In genomic region chr7:28318714-28319113, GRCm38 (mm10) we compare ENCODE assay signal across 30 mouse cellular contexts. TPM values are rescaled to one million over a fixed set of nuclear protein-coding genes. Genes with fewer than 3 reads are reported as not detected.
DNase-seq lines count a peak whose midpoint lies in the region; TF ChIP-seq lines count a peak whose summit lies in the region.
"Had no signal": no experiment of that assay in that cellular context is flagged by ENCODE, and none has a peak within 500 bp of the region (broad histone marks: within the 10 kb centered on the region; RNA-seq: fewer than 3 reads in every experiment).

No protein-coding gene starts in this region.

- no peak overlapping the region for H3K4me2 ChIP-seq in CH12.LX (ENCODE audit: insufficient read depth, low read depth, poor library complexity, severe bottlenecking)
- H3K4me2 ChIP-seq: forebrain, embryonic 13.5 days; heart, embryonic 13.5 days; hindbrain, embryonic 12.5 days; hindbrain, embryonic 15.5 days; intestine, embryonic 15.5 days had no signal

- no peaks in the 10 kb centered on the region for H3K79me2 ChIP-seq in CH12.LX (replicated peaks; ENCODE audit: control insufficient read depth, extremely low read depth, insufficient read depth, poor library complexity, severe bottlenecking)

- TF ChIP-seq EP300 in CH12.LX (IDR thresholded peaks at IDR 0.05; ENCODE audit: low read length) = no peak

- no peaks in the 10 kb centered on the region for H3K27me3 ChIP-seq in CH12.LX (replicated peaks)
- H3K27me3 ChIP-seq: forebrain, embryonic 13.5 days; heart, embryonic 13.5 days; hindbrain, embryonic 12.5 days; hindbrain, embryonic 15.5 days; intestine, embryonic 15.5 days had no signal

- TF ChIP-seq CTCF in CH12.LX (conservative IDR thresholded peaks at IDR 0.05 in 1 of 2, IDR thresholded peaks at IDR 0.05 in 1 of 2; ENCODE audit: low read depth in 2 of 2, low read length in 2 of 2) = no peak
- TF ChIP-seq CTCF in lung, adult 2 months (IDR thresholded peaks at IDR 0.05; ENCODE audit: insufficient read depth, low read length) = no peak

- WGBS in lung, adult 2 months = 91% methylated on average over 17 of the region's 17 CpGs

- peak; percentile 84 for DNase-seq in adrenal gland, adult 2 months
- DNase-seq in adrenal gland, adult 18-20 months (ENCODE audit: low spot score in 2 of 2) = no peak
- no peak for DNase-seq in CH12.LX (ENCODE audit: extremely low read depth)
- DNase-seq in adrenal gland, postnatal 10 days = peak; percentile 57
- DNase-seq in adrenal gland, postnatal 36 days = peak; percentile 65 to 70
- no peak for DNase-seq in frontal cortex, postnatal 10 days (ENCODE audit: low spot score in 2 of 2)
- no peak for DNase-seq in lung, adult 2 months
- DNase-seq: B cell, adult 2 months; cerebellum, adult 11 months; cerebellum, adult 2 months; cerebellum, adult 9-11 months; cerebellum, postnatal 25 days; gastrocnemius, adult 2 months; gastrocnemius, postnatal 25 days; heart, adult 2 months; kidney, adult 11 months; kidney, adult 8-10 months had no signal

- H3K27ac ChIP-seq in CH12.LX (ENCODE audit: insufficient read depth, low read depth) = peak overlapping the region; percentile 9; the same call in 1 of the 2 replicates
- H3K27ac ChIP-seq: forebrain, embryonic 10.5 days; forebrain, embryonic 13.5 days; gastrocnemius, adult 2 months; heart, adult 2 months; heart, embryonic 10.5 days; heart, embryonic 13.5 days; hindbrain, embryonic 12.5 days; hindbrain, embryonic 15.5 days; intestine, embryonic 15.5 days had no signal

- peaks cover 91 to 97% of the 10 kb centered on the region in 2 experiments for H3K36me3 ChIP-seq in CH12.LX (replicated peaks in 1 of 2; ENCODE audit: control insufficient read depth in 1 of 2, insufficient read depth in 1 of 2, low read length in 1 of 2)

- H3K9me3 ChIP-seq in CH12.LX (replicated peaks; ENCODE audit: low read length) = no peaks in the 10 kb centered on the region
- H3K9me3 ChIP-seq: forebrain, embryonic 10.5 days; forebrain, embryonic 13.5 days; heart, embryonic 10.5 days; heart, embryonic 13.5 days; hindbrain, embryonic 12.5 days; hindbrain, embryonic 15.5 days; intestine, embryonic 15.5 days had no signal

- no peak overlapping the region for H3K4me3 ChIP-seq in CH12.LX (replicated peaks in 1 of 3; ENCODE audit: low read depth in 2 of 3, low read length in 2 of 3, poor library complexity in 1 of 3)
- no peak overlapping the region for H3K4me3 ChIP-seq in lung, adult 2 months (replicated peaks; ENCODE audit: extremely low read depth, low read depth, low read length)
- H3K4me3 ChIP-seq: forebrain, embryonic 10.5 days; forebrain, embryonic 13.5 days; gastrocnemius, adult 2 months; heart, adult 2 months; heart, embryonic 10.5 days; heart, embryonic 13.5 days; hindbrain, embryonic 12.5 days; hindbrain, embryonic 15.5 days; intestine, embryonic 15.5 days had no signal

- dilution Hi-C loops in CH12.LX (cut with MboI; ENCODE audit: extremely low pct_ligation_motif_present, extremely low pct_unique_long_range_greater_than_20kb, low sequenced_read_pairs) = no loop called here

- in situ Hi-C loops in CH12.LX (cut with MboI; ENCODE audit: low pct_ligation_motif_present, low pct_unique_long_range_greater_than_20kb, low sequenced_read_pairs) = no loop called here

- TF ChIP-seq POLR2A in CH12.LX (IDR thresholded peaks at IDR 0.05; ENCODE audit: low read depth, low read length) = no peak
- no peak for TF ChIP-seq POLR2A in lung, adult 2 months (IDR thresholded peaks at IDR 0.05; ENCODE audit: borderline replicate concordance, extremely low read depth, low read depth, low read length)

- no peaks in the 10 kb centered on the region for H3K4me1 ChIP-seq in CH12.LX (ENCODE audit: control insufficient read depth in 1 of 2, insufficient read depth in 2 of 2)
- no peaks in the 10 kb centered on the region for H3K4me1 ChIP-seq in lung, adult 2 months (ENCODE audit: control insufficient read depth, insufficient read depth, low read length)
- H3K4me1 ChIP-seq: forebrain, embryonic 10.5 days; forebrain, embryonic 13.5 days; heart, embryonic 10.5 days; heart, embryonic 13.5 days; hindbrain, embryonic 12.5 days; hindbrain, embryonic 15.5 days; intestine, embryonic 15.5 days had no signal

- TF ChIP-seq RAD21 in CH12.LX (IDR thresholded peaks at IDR 0.05; ENCODE audit: low read depth, low read length) = no peak

- H3K9ac ChIP-seq in CH12.LX (ENCODE audit: insufficient read depth, low read depth) = no peak overlapping the region
- H3K9ac ChIP-seq: forebrain, embryonic 13.5 days; heart, embryonic 13.5 days; hindbrain, embryonic 12.5 days; hindbrain, embryonic 15.5 days; intestine, embryonic 15.5 days had no signal

TF ChIP-seq in CH12.LX, 34 proteins besides CTCF, POLR2A, EP300 and RAD21:
- TF ChIP-seq TBP (conservative IDR thresholded peaks at IDR 0.05; ENCODE audit: low read depth, low read length) (no peak), NELFE (IDR thresholded peaks at IDR 0.05; ENCODE audit: low read depth, low read length) (no peak)
TF ChIP-seq in CH12.LX: peak in this region for 0.

RNA-seq across cellular contexts. Expression of gene Timm50, which starts 6.8 kb away (rescaled TPM):
- 10 to 100 TPM; 66.6 to 99.9 TPM for total RNA-seq in adrenal gland, adult 2 months (2021)
- polyA plus RNA-seq in adrenal gland, adult 2 months (2012; rRNA removed) = 90.5 and 101 TPM in 2 replicates
- 10 to 100 TPM; 72.4 to 98.0 TPM for total RNA-seq in adrenal gland, adult 18-20 months (2021)
- total RNA-seq in CH12.LX (2012; rRNA removed) = 126 and 134 TPM in 2 replicates
- 79.4 and 86.3 TPM in 2 replicates for total RNA-seq in CH12.LX (2014; rRNA removed)
- polyA plus RNA-seq in CH12.LX (2012; ENCODE audit: insufficient read length, low read depth) = 108 and 145 TPM in 2 replicates
- total RNA-seq in adrenal gland, postnatal 10 days (2021) = 100 to 1,000 TPM; 108 to 114 TPM
- 100 to 1,000 TPM in 1 of 2 experiments, 10 to 100 TPM in 1; 84.0 to 102 TPM for total RNA-seq in adrenal gland, postnatal 36 days (2021)
- 38.8 and 44.4 TPM in 2 replicates for polyA plus RNA-seq in lung, adult 2 months (2012; rRNA removed)

RNA-seq across cellular contexts. Expression of gene Dll3, which starts 16.7 kb away (rescaled TPM):
- under 1 TPM in 1 of 2 experiments, not detected in 1; 0.10 TPM for total RNA-seq in adrenal gland, adult 2 months (2021)
- polyA plus RNA-seq in adrenal gland, adult 2 months (2012; rRNA removed) = 0.16 and 0.29 TPM in 2 replicates
- total RNA-seq in adrenal gland, adult 18-20 months (2021) = under 1 TPM in 1 of 2 experiments, not detected in 1; 0.35 TPM
- total RNA-seq in CH12.LX (2012; rRNA removed) = 0.21 TPM in 1 of 2 replicates, not detected in the other
- total RNA-seq in CH12.LX (2014; rRNA removed) = 0.11 TPM in 1 of 2 replicates, not detected in the other
- polyA plus RNA-seq in CH12.LX (2012; ENCODE audit: insufficient read length, low read depth) = 0.29 and 0.44 TPM in 2 replicates
- total RNA-seq in adrenal gland, postnatal 10 days (2021) = under 1 TPM; 0.33 to 0.36 TPM
- under 1 TPM in 1 of 2 experiments, not detected in 1; 0.89 TPM for total RNA-seq in adrenal gland, postnatal 36 days (2021)
- 0.12 and 0.20 TPM in 2 replicates for polyA plus RNA-seq in lung, adult 2 months (2012; rRNA removed)
- total RNA-seq: common myeloid progenitor, adult 5-6 weeks; gastrocnemius, adult 2 months; gastrocnemius, postnatal 25 days; heart, adult 2 months; heart, postnatal 25 days; hematopoietic stem cell, adult 5-6 weeks had no signal
- polyA plus RNA-seq: heart, adult 2 months had no signal

RNA-seq across cellular contexts. Expression of gene Supt5, which starts 19.8 kb away (rescaled TPM):
- 100 to 1,000 TPM; 156 to 171 TPM for total RNA-seq in adrenal gland, adult 2 months (2021)
- 163 and 190 TPM in 2 replicates for polyA plus RNA-seq in adrenal gland, adult 2 months (2012; rRNA removed)
- total RNA-seq in adrenal gland, adult 18-20 months (2021) = 100 to 1,000 TPM; 143 to 193 TPM
- total RNA-seq in CH12.LX (2012; rRNA removed) = 67.3 and 76.2 TPM in 2 replicates
- 33.8 and 35.5 TPM in 2 replicates for total RNA-seq in CH12.LX (2014; rRNA removed)
- 111 and 118 TPM in 2 replicates for polyA plus RNA-seq in CH12.LX (2012; ENCODE audit: insufficient read length, low read depth)
- 100 to 1,000 TPM in 1 of 2 experiments, 10 to 100 TPM in 1; 86.6 to 103 TPM for total RNA-seq in adrenal gland, postnatal 10 days (2021)
- total RNA-seq in adrenal gland, postnatal 36 days (2021) = 100 to 1,000 TPM; 122 to 287 TPM
- polyA plus RNA-seq in lung, adult 2 months (2012; rRNA removed) = 98.7 and 109 TPM in 2 replicates

RNA-seq across cellular contexts. Expression of gene Selenov, which starts 27.7 kb away (rescaled TPM):
- not detected for total RNA-seq in adrenal gland, adult 2 months (2021)
- polyA plus RNA-seq in adrenal gland, adult 2 months (2012; rRNA removed) = 0.19 TPM in 1 of 2 replicates, not detected in the other
- not detected for total RNA-seq in adrenal gland, adult 18-20 months (2021)
- total RNA-seq in CH12.LX (2012; rRNA removed) (not detected in 2 replicates), CH12.LX (2014; rRNA removed) (not detected in 2 replicates)
- not detected in 2 replicates for polyA plus RNA-seq in CH12.LX (2012; ENCODE audit: insufficient read length, low read depth)
- 1 to 10 TPM in 1 of 2 experiments, not detected in 1; 1.2 TPM for total RNA-seq in adrenal gland, postnatal 10 days (2021)
- 1 to 10 TPM in 1 of 2 experiments, not detected in 1; 1.1 TPM for total RNA-seq in adrenal gland, postnatal 36 days (2021)
- not detected in 2 replicates for polyA plus RNA-seq in lung, adult 2 months (2012; rRNA removed)
- total RNA-seq: common myeloid progenitor, adult 5-6 weeks; gastrocnemius, adult 2 months; gastrocnemius, postnatal 25 days; heart, adult 2 months; heart, postnatal 25 days; hematopoietic stem cell, adult 5-6 weeks; MEL had no signal
- polyA plus RNA-seq: embryonic facial prominence, embryonic 14.5 days; heart, embryonic 10.5 days; heart, embryonic 13.5 days; heart, embryonic 16.5 days; intestine, embryonic 15.5 days had no signal

RNA-seq across cellular contexts. Expression of gene Rps16, which starts 31.7 kb away (rescaled TPM):
- 1,000 to 10,000 TPM in 1 of 2 experiments, 100 to 1,000 TPM in 1; 895 to 1,085 TPM for total RNA-seq in adrenal gland, adult 2 months (2021)
- 555 and 709 TPM in 2 replicates for polyA plus RNA-seq in adrenal gland, adult 2 months (2012; rRNA removed)
- total RNA-seq in adrenal gland, adult 18-20 months (2021) = 100 to 1,000 TPM; 983 to 986 TPM
- 1,915 and 2,040 TPM in 2 replicates for total RNA-seq in CH12.LX (2012; rRNA removed)
- 42.7 and 66.7 TPM in 2 replicates for total RNA-seq in CH12.LX (2014; rRNA removed)
- polyA plus RNA-seq in CH12.LX (2012; ENCODE audit: insufficient read length, low read depth) = 1,205 and 1,254 TPM in 2 replicates
- total RNA-seq in adrenal gland, postnatal 10 days (2021) = 1,000 to 10,000 TPM; 1,220 to 1,241 TPM
- total RNA-seq in adrenal gland, postnatal 36 days (2021) = 1,000 to 10,000 TPM; 1,072 to 1,115 TPM
- polyA plus RNA-seq in lung, adult 2 months (2012; rRNA removed) = 529 and 774 TPM in 2 replicates

Comparison
In these comparisons a context has a peak if more than half of its experiments do, and no peak if none do; other contexts are left out.
1. DNase-seq: peak in adrenal gland, adult 2 months (single experiment), adrenal gland, postnatal 10 days (single experiment) and adrenal gland, postnatal 36 days (2 of 2); none in adrenal gland, adult 18-20 months (0 of 2), CH12.LX (single experiment), frontal cortex, postnatal 10 days (0 of 2) and lung, adult 2 months (single experiment).